Mouse (Mus musculus): ENCODE data around the gene Ccdc90b. TPM values are rescaled to one million over a fixed set of nuclear protein-coding genes. Genes with fewer than 3 reads are reported as not detected.

The Ccdc90b gene
- total RNA-seq, 2 experiments from 2014 or later = 13.5 to 14.6 TPM

Other genes with a start within 250 kb of the Ccdc90b start
- gene Ankrd42, start 76.0 kb downstream of the Ccdc90b start, total RNA-seq (2021) = 10 to 100 TPM; 20.0 to 21.9 TPM
- gene Pcf11, start 108.8 kb downstream of the Ccdc90b start, total RNA-seq (2021) = 10 to 100 TPM; 37.2 to 43.8 TPM
- 10 to 100 TPM; 32.6 to 36.0 TPM for gene Rab30, start 180.5 kb downstream of the Ccdc90b start, total RNA-seq (2021)